Mouse (Mus musculus): ENCODE measurements around the gene Clec4a3. TPM values are rescaled to one million over a fixed set of nuclear protein-coding genes. Genes with fewer than 3 reads are reported as not detected.

Clec4a3 gene
- polyA plus RNA-seq (2012; rRNA removed), result 1.3 and 1.4 TPM in 2 replicates
- polyA plus RNA-seq (2014; fragmentation: Nextera tagmentation; extraction: Ambion mirVana), result 4.0 and 4.4 TPM in 2 replicates

GRCm38 (mm10) chr6:122952401-122952800, at the start of gene Clec4a3:
Gene Clec4a3, plus strand, starts transcription at chr6:122952515.
- H3K4me1 ChIP-seq (ENCODE audit: control insufficient read depth, insufficient read depth, low read length), result no peaks in the 10 kb centered on the region
- no peak within 1 kb of the TSS for H3K4me3 ChIP-seq (replicated peaks; ENCODE audit: low read length)
- DNase-seq (ENCODE audit: low spot score), result no peak
- TF ChIP-seq POLR2A (IDR thresholded peaks at IDR 0.05; ENCODE audit: borderline replicate concordance, extremely low read depth, insufficient read depth, insufficient read length), result no peak
- 80% methylated on average over 8 of the region's 8 CpGs for WGBS
- no peak within 1 kb of the TSS for H3K27ac ChIP-seq (replicated peaks; ENCODE audit: low read depth, low read length)
- H3K36me3 ChIP-seq (ENCODE audit: control insufficient read depth, insufficient read depth, low read length), result no peaks in the 10 kb centered on the region
- H3K9ac ChIP-seq (ENCODE audit: low read depth, low read length, severe bottlenecking), result no peak within 1 kb of the TSS
- no peaks in the 10 kb centered on the region for H3K27me3 ChIP-seq (ENCODE audit: control insufficient read depth, insufficient read depth, low read length)
- H3K9me3 ChIP-seq (ENCODE audit: control insufficient read depth, low read length), result no peaks in the 10 kb centered on the region
- H3K4me2 ChIP-seq (replicated peaks; ENCODE audit: low read depth, low read length, severe bottlenecking), result no peak within 1 kb of the TSS
- no peak for ATAC-seq (ENCODE audit: low FRiP score, low read depth)

DNA sequence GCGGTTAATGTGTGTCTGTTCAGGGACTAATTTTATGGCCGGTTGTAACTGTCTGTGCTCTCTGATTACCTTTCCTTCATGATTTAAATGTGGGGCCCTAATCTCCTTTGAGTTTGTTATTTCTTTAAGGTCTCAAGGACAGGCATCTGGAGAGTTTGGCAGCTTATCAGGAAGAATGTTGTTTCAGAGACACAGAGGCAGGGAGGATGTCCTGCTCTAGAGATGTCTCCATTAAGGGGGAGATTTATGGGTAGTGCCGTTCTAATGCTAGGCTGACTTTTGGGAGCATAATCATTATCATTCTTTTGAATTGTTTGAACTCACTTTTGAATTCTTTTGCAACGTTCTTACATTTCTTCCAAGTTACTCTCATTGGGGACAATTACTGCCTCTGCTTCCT, 32.4 kb upstream of the Clec4a3 start:
- Histone ChIP-seq H3K36me3 (ENCODE audit: control insufficient read depth, insufficient read depth, low read length) (no peaks in the 10 kb centered on the region), H3K27me3 (ENCODE audit: control insufficient read depth, insufficient read depth, low read length) (no peaks in the 10 kb centered on the region), H3K27ac (replicated peaks; ENCODE audit: low read depth, low read length) (no peak overlapping the region), H3K9ac (ENCODE audit: low read depth, low read length, severe bottlenecking) (no peak overlapping the region), H3K4me3 (replicated peaks; ENCODE audit: low read length) (no peak overlapping the region), H3K4me2 (replicated peaks; ENCODE audit: low read depth, low read length, severe bottlenecking) (no peak overlapping the region), H3K9me3 (ENCODE audit: control insufficient read depth, low read length) (no peaks in the 10 kb centered on the region), H3K4me1 (ENCODE audit: control insufficient read depth, insufficient read depth, low read length) (no peaks in the 10 kb centered on the region)
- TF ChIP-seq POLR2A (IDR thresholded peaks at IDR 0.05; ENCODE audit: borderline replicate concordance, extremely low read depth, insufficient read depth, insufficient read length), result no peak
- ATAC-seq (ENCODE audit: low FRiP score, low read depth) (no peak), DNase-seq (ENCODE audit: low spot score) (no peak)
- 19% methylated on average over 4 of the region's 4 CpGs for WGBS

DNA sequence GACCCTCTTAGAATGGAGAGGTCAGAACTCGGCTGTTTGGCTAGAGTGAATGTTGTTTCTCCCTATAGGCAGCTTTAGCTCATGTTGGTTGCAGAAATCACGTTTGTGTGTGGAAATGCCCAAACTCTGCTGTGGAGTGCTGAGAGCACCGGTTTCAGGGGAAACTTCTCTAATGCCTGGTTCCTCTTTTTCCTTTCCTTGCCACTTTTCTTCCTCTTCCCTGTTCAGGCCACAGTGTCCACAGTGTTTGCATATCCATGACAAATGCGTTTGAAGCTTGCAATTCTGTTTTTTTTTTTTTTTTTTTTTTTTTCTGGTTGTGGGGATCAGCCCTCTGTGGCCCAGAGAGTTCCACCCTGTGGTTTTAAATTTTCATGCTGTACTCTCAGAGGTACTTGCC, 30.9 kb upstream of the Clec4a3 start, which contains the start of gene Clec4a1:
Gene Clec4a1 (plus strand): TSS at position 398 of the 400 bp plus-strand sequence.
- ATAC-seq (ENCODE audit: low FRiP score, low read depth) (no peak), DNase-seq (ENCODE audit: low spot score) (no peak)
- 53% methylated on average over 4 of the region's 4 CpGs for WGBS
- Histone ChIP-seq H3K27me3 (ENCODE audit: control insufficient read depth, insufficient read depth, low read length) (no peaks in the 10 kb centered on the region), H3K9me3 (ENCODE audit: control insufficient read depth, low read length) (no peaks in the 10 kb centered on the region), H3K27ac (replicated peaks; ENCODE audit: low read depth, low read length) (no peak within 1 kb of the TSS), H3K4me3 (replicated peaks; ENCODE audit: low read length) (no peak within 1 kb of the TSS), H3K4me1 (ENCODE audit: control insufficient read depth, insufficient read depth, low read length) (no peaks in the 10 kb centered on the region), H3K9ac (ENCODE audit: low read depth, low read length, severe bottlenecking) (no peak within 1 kb of the TSS), H3K36me3 (ENCODE audit: control insufficient read depth, insufficient read depth, low read length) (no peaks in the 10 kb centered on the region), H3K4me2 (replicated peaks; ENCODE audit: low read depth, low read length, severe bottlenecking) (no peak within 1 kb of the TSS)
- no peak for TF ChIP-seq POLR2A (IDR thresholded peaks at IDR 0.05; ENCODE audit: borderline replicate concordance, extremely low read depth, insufficient read depth, insufficient read length)

- no peak overlapping the region for H3K9ac ChIP-seq (ENCODE audit: low read depth, low read length, severe bottlenecking)
- H3K4me2 ChIP-seq (replicated peaks; ENCODE audit: low read depth, low read length, severe bottlenecking), result no peak overlapping the region
- TF ChIP-seq POLR2A (IDR thresholded peaks at IDR 0.05; ENCODE audit: borderline replicate concordance, extremely low read depth, insufficient read depth, insufficient read length), result no peak
- no peaks in the 10 kb centered on the region for H3K9me3 ChIP-seq (ENCODE audit: control insufficient read depth, low read length)
- no peaks in the 10 kb centered on the region for H3K36me3 ChIP-seq (ENCODE audit: control insufficient read depth, insufficient read depth, low read length)
- no peaks in the 10 kb centered on the region for H3K27me3 ChIP-seq (ENCODE audit: control insufficient read depth, insufficient read depth, low read length)
- no peak overlapping the region for H3K4me3 ChIP-seq (replicated peaks; ENCODE audit: low read length)
- DNase-seq (ENCODE audit: low spot score) (no peak), ATAC-seq (ENCODE audit: low FRiP score, low read depth) (no peak)
- 88% methylated on average over 3 of the region's 3 CpGs for WGBS
- no peak overlapping the region for H3K27ac ChIP-seq (replicated peaks; ENCODE audit: low read depth, low read length)
- no peaks in the 10 kb centered on the region for H3K4me1 ChIP-seq (ENCODE audit: control insufficient read depth, insufficient read depth, low read length)
Observed at GRCm38 (mm10) chr6:122934845-122935244, 17.5 kb upstream of the Clec4a3 start.

DNA sequence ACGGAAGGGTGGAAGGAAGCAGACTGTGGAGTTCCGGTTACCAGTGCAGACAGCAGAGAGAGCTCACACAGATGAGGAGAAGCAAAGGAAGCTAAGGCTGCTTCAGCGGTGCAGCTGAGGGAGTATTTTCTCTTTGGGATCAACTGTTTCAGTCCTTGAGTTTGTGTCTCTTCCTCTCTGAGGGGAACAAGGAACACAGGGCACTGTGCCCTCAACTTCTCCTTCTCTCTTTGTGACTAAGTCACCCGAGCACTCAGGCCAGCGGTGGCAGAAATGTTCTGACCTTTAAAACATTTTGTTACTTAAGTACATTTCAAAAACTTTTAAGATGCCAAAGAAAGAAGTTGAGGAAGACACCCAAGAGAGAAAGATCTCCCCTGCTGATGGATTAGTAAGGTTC, 12.7 kb upstream of the Clec4a3 start:
- no peak for ATAC-seq (ENCODE audit: low FRiP score, low read depth)

GRCm38 (mm10) chr6:122946760-122947159, 5.6 kb upstream of the Clec4a3 start:
- Histone ChIP-seq H3K4me2 (replicated peaks; ENCODE audit: low read depth, low read length, severe bottlenecking) (no peak overlapping the region), H3K36me3 (ENCODE audit: control insufficient read depth, insufficient read depth, low read length) (no peaks in the 10 kb centered on the region), H3K4me3 (replicated peaks; ENCODE audit: low read length) (no peak overlapping the region), H3K4me1 (ENCODE audit: control insufficient read depth, insufficient read depth, low read length) (no peaks in the 10 kb centered on the region), H3K9me3 (ENCODE audit: control insufficient read depth, low read length) (no peaks in the 10 kb centered on the region), H3K27me3 (ENCODE audit: control insufficient read depth, insufficient read depth, low read length) (no peaks in the 10 kb centered on the region), H3K27ac (replicated peaks; ENCODE audit: low read depth, low read length) (no peak overlapping the region), H3K9ac (ENCODE audit: low read depth, low read length, severe bottlenecking) (no peak overlapping the region)
- ATAC-seq (ENCODE audit: low FRiP score, low read depth) (no peak), DNase-seq (ENCODE audit: low spot score) (no peak)
- 86% methylated on average over 2 of the region's 2 CpGs for WGBS
- no peak for TF ChIP-seq POLR2A (IDR thresholded peaks at IDR 0.05; ENCODE audit: borderline replicate concordance, extremely low read depth, insufficient read depth, insufficient read length)

More for the DNA sequence above, 12.7 kb upstream of the Clec4a3 start:
- Histone ChIP-seq H3K4me3 (replicated peaks; ENCODE audit: low read length) (no peak overlapping the region), H3K9me3 (ENCODE audit: control insufficient read depth, low read length) (no peaks in the 10 kb centered on the region), H3K36me3 (ENCODE audit: control insufficient read depth, insufficient read depth, low read length) (no peaks in the 10 kb centered on the region), H3K27me3 (ENCODE audit: control insufficient read depth, insufficient read depth, low read length) (no peaks in the 10 kb centered on the region), H3K4me2 (replicated peaks; ENCODE audit: low read depth, low read length, severe bottlenecking) (no peak overlapping the region), H3K4me1 (ENCODE audit: control insufficient read depth, insufficient read depth, low read length) (no peaks in the 10 kb centered on the region), H3K9ac (ENCODE audit: low read depth, low read length, severe bottlenecking) (no peak overlapping the region), H3K27ac (replicated peaks; ENCODE audit: low read depth, low read length) (no peak overlapping the region)
- WGBS, result 80% methylated on average over 5 of the region's 5 CpGs
- no peak for TF ChIP-seq POLR2A (IDR thresholded peaks at IDR 0.05; ENCODE audit: borderline replicate concordance, extremely low read depth, insufficient read depth, insufficient read length)
- no peak for DNase-seq (ENCODE audit: low spot score)

All from limb, embryonic 14.5 days (tissue).